In genomic region chr1:84396787-84397186, GRCm38 (mm10) we compare ENCODE assay signal across 26 mouse cellular contexts.
"Had no signal": no experiment of that assay in that cellular context is flagged by ENCODE, and none has a peak within 500 bp of the region (broad histone marks: within the 10 kb centered on the region; RNA-seq: fewer than 3 reads in every experiment).

No protein-coding gene starts in this region.

- H3K27ac ChIP-seq: gastrocnemius, adult 2 months; heart, embryonic 10.5 days; hindbrain, embryonic 10.5 days; hindbrain, embryonic 12.5 days; hindbrain, embryonic 14.5 days; intestine, embryonic 15.5 days; limb, embryonic 13.5 days; limb, embryonic 15.5 days; liver, embryonic 12.5 days; liver, embryonic 14.5 days had no signal

- H3K9ac ChIP-seq: heart, embryonic 12.5 days; hindbrain, embryonic 12.5 days; hindbrain, embryonic 14.5 days; intestine, embryonic 15.5 days; limb, embryonic 13.5 days; limb, embryonic 15.5 days; liver, embryonic 12.5 days; liver, embryonic 14.5 days had no signal

- DNase-seq: gastrocnemius, adult 2 months; gastrocnemius, postnatal 10 days; gastrocnemius, postnatal 25 days; heart, adult 18-20 months; heart, postnatal 10 days; heart, postnatal 4 days; kidney, adult 18-20 months; kidney, adult 8-10 months; kidney, postnatal 10 days; kidney, postnatal 25 days; kidney, postnatal 4 days; layer of hippocampus, adult 9-11 months; left cerebral cortex, postnatal 4 days had no signal

- ATAC-seq: hindbrain, embryonic 16.5 days; inflammation-experienced regulatory T-cells, adult 6 months; intestine, embryonic 15.5 days; intestine, postnatal 0 days; liver, embryonic 12.5 days had no signal

- H3K36me3 ChIP-seq: heart, embryonic 10.5 days; heart, embryonic 12.5 days; hindbrain, embryonic 10.5 days; intestine, embryonic 15.5 days; limb, embryonic 13.5 days; limb, embryonic 15.5 days; liver, embryonic 12.5 days had no signal

- H3K9me3 ChIP-seq: heart, embryonic 10.5 days; heart, embryonic 12.5 days; hindbrain, embryonic 10.5 days; hindbrain, embryonic 12.5 days; intestine, embryonic 15.5 days; limb, embryonic 13.5 days; limb, embryonic 15.5 days; liver, embryonic 12.5 days had no signal

- H3K4me2 ChIP-seq: heart, embryonic 12.5 days; hindbrain, embryonic 12.5 days; hindbrain, embryonic 14.5 days; intestine, embryonic 15.5 days; limb, embryonic 13.5 days; limb, embryonic 15.5 days; liver, embryonic 12.5 days had no signal

- H3K4me1 ChIP-seq: heart, embryonic 10.5 days; heart, embryonic 12.5 days; hindbrain, embryonic 10.5 days; hindbrain, embryonic 12.5 days; intestine, embryonic 15.5 days; limb, embryonic 13.5 days; limb, embryonic 15.5 days; liver, embryonic 12.5 days had no signal

- H3K27me3 ChIP-seq: heart, embryonic 12.5 days; hindbrain, embryonic 12.5 days; intestine, embryonic 15.5 days; limb, embryonic 13.5 days; limb, embryonic 15.5 days; liver, embryonic 12.5 days had no signal

- H3K4me3 ChIP-seq: gastrocnemius, adult 2 months; heart, embryonic 10.5 days; heart, embryonic 12.5 days; hindbrain, embryonic 10.5 days; hindbrain, embryonic 12.5 days; intestine, embryonic 15.5 days; limb, embryonic 13.5 days; limb, embryonic 15.5 days; liver, embryonic 12.5 days had no signal
